In genomic region chr6:84053874-84054530, GRCm38 (mm10) we compare ENCODE assay signal across 10 mouse cellular contexts. TPM values are rescaled to one million over a fixed set of nuclear protein-coding genes. Genes with fewer than 3 reads are reported as not detected.
DNase-seq lines count a peak whose midpoint lies in the region; TF ChIP-seq lines count a peak whose summit lies in the region.
"Had no signal": no experiment of that assay in that cellular context is flagged by ENCODE, and none has a peak within 500 bp of the region (broad histone marks: within the 10 kb centered on the region; RNA-seq: fewer than 3 reads in every experiment).

No protein-coding gene starts in this region.

- no peak overlapping the region for H3K4me3 ChIP-seq in ES-E14 (ENCODE audit: insufficient read depth in 1 of 2, low read depth in 1 of 2, low read length in 2 of 2, poor library complexity in 1 of 2, severe bottlenecking in 1 of 2)
- H3K4me3 ChIP-seq in layer of hippocampus, adult 2 months: no peak overlapping the region
- H3K4me3 ChIP-seq: myocyte had no signal

- no peak for TF ChIP-seq CTCF in layer of hippocampus, adult 2 months (conservative IDR thresholded peaks at IDR 0.05)

- peak overlapping the region; percentile 40; the same call in 1 of the 2 replicates for H3K27ac ChIP-seq in ES-E14 (ENCODE audit: insufficient read depth, low read depth, low read length, poor library complexity, severe bottlenecking)
- H3K27ac ChIP-seq in layer of hippocampus, adult 2 months: no peak overlapping the region

- no peaks in the 10 kb centered on the region for H3K36me3 ChIP-seq in ES-E14 (ENCODE audit: control insufficient read depth, insufficient read depth, low read length, poor library complexity, severe bottlenecking)

- DNase-seq in adrenal gland, postnatal 10 days: peak; percentile 36
- no peak for DNase-seq in adrenal gland, adult 18-20 months (ENCODE audit: low spot score in 2 of 2)
- DNase-seq in ES-E14 (ENCODE audit: low read depth, low spot score): no peak
- peak; percentile 30 to 38 for DNase-seq in heart, postnatal 10 days
- peak; percentile 26 to 51 for DNase-seq in kidney, postnatal 4 days
- DNase-seq in thymus, postnatal 25 days: no peak
- DNase-seq in cerebellum, postnatal 10 days: no peak
- DNase-seq in layer of hippocampus, adult 2 months (ENCODE audit: low spot score in 2 of 2): no peak
- DNase-seq: cerebellum, postnatal 14 days had no signal

- H3K9ac ChIP-seq in ES-E14 (ENCODE audit: insufficient read depth, low read depth, low read length, poor library complexity, severe bottlenecking): peak overlapping the region; percentile 36; the same call in 1 of the 2 replicates

- in situ Hi-C loops in ES-E14 (cut with MboI; ENCODE audit: low sequenced_read_pairs in 2 of 2, unreplicated experiment in 2 of 2): no loop called here

- H3K4me1 ChIP-seq in ES-E14 (ENCODE audit: control insufficient read depth in 2 of 2, insufficient read depth in 2 of 2, low read length in 2 of 2, poor library complexity in 1 of 2): peaks cover 12 to 30% of the 10 kb centered on the region in 2 experiments

- H3K9me3 ChIP-seq in ES-E14 (ENCODE audit: control insufficient read depth, insufficient read depth, low read depth, low read length): no peaks in the 10 kb centered on the region

- intact Hi-C loops in heart, postnatal 10 days (cut with DNase I): no loop called here

TF ChIP-seq in ES-E14, 5 proteins besides CTCF, POLR2A, EP300 and RAD21:
- TF ChIP-seq ZC3H11A (IDR thresholded peaks at IDR 0.05; ENCODE audit: borderline replicate concordance, low read depth, low read length) (no peak), HCFC1 (IDR thresholded peaks at IDR 0.05; ENCODE audit: borderline replicate concordance, insufficient read depth, low read length) (no peak), ZNF384 (IDR thresholded peaks at IDR 0.05; ENCODE audit: low read depth, low read length) (no peak)

RNA-seq across cellular contexts. Expression of gene Dysf, which starts 45.6 kb away (rescaled TPM):
- 10 to 100 TPM; 35.0 to 51.6 TPM for total RNA-seq in adrenal gland, postnatal 10 days (2021)
- 10 to 100 TPM; 42.0 to 53.0 TPM for total RNA-seq in adrenal gland, adult 18-20 months (2021)
- total RNA-seq in ES-E14 (2012; rRNA removed): 10.0 and 12.8 TPM in 2 replicates
- 100 to 1,000 TPM; 117 to 135 TPM for total RNA-seq in heart, postnatal 10 days (2021)
- 1 to 10 TPM; 1.6 to 3.6 TPM for total RNA-seq in layer of hippocampus, adult 2 months (2021)

Comparison
In these comparisons a context has a peak if more than half of its experiments do, and no peak if none do; other contexts are left out.
1. DNase-seq: peak in adrenal gland, postnatal 10 days (single experiment), heart, postnatal 10 days (2 of 2) and kidney, postnatal 4 days (2 of 2); none in adrenal gland, adult 18-20 months (0 of 2), ES-E14 (single experiment), thymus, postnatal 25 days (single experiment), cerebellum, postnatal 10 days (0 of 2) and layer of hippocampus, adult 2 months (0 of 2).